Comparison of ENCODE assay signal across 28 mouse cellular contexts in genomic region chr10:125084975-125085374, GRCm38 (mm10).
"Had no signal": no experiment of that assay in that cellular context is flagged by ENCODE, and none has a peak within 500 bp of the region (broad histone marks: within the 10 kb centered on the region; RNA-seq: fewer than 3 reads in every experiment).

No protein-coding gene starts in this region.

- H3K36me3 ChIP-seq: heart, embryonic 13.5 days; heart, embryonic 15.5 days; hindbrain, embryonic 13.5 days; hindbrain, embryonic 15.5 days; kidney, embryonic 15.5 days; limb, embryonic 10.5 days; limb, embryonic 12.5 days; liver, embryonic 13.5 days; liver, embryonic 15.5 days had no signal

- H3K4me2 ChIP-seq: heart, embryonic 11.5 days; heart, embryonic 13.5 days; heart, embryonic 15.5 days; hindbrain, embryonic 13.5 days; hindbrain, embryonic 15.5 days; kidney, embryonic 15.5 days; limb, embryonic 12.5 days; liver, embryonic 11.5 days; liver, embryonic 13.5 days; liver, embryonic 15.5 days had no signal

- H3K9me3 ChIP-seq: heart, embryonic 13.5 days; heart, embryonic 15.5 days; hindbrain, embryonic 13.5 days; hindbrain, embryonic 15.5 days; kidney, embryonic 15.5 days; limb, embryonic 10.5 days; limb, embryonic 12.5 days; liver, embryonic 13.5 days; liver, embryonic 15.5 days had no signal

- H3K4me1 ChIP-seq: heart, embryonic 13.5 days; heart, embryonic 15.5 days; hindbrain, embryonic 13.5 days; hindbrain, embryonic 15.5 days; kidney, embryonic 15.5 days; limb, embryonic 10.5 days; limb, embryonic 12.5 days; liver, embryonic 13.5 days; liver, embryonic 15.5 days had no signal

- H3K27ac ChIP-seq: heart, adult 2 months; heart, embryonic 13.5 days; heart, embryonic 15.5 days; hindbrain, embryonic 13.5 days; hindbrain, embryonic 15.5 days; hindbrain, postnatal 0 days; kidney, embryonic 15.5 days; kidney, postnatal 0 days; limb, embryonic 10.5 days; limb, embryonic 12.5 days; liver, embryonic 13.5 days; liver, embryonic 15.5 days had no signal

- H3K27me3 ChIP-seq: heart, embryonic 13.5 days; heart, embryonic 15.5 days; hindbrain, embryonic 13.5 days; hindbrain, embryonic 15.5 days; kidney, embryonic 15.5 days; limb, embryonic 12.5 days; liver, embryonic 13.5 days; liver, embryonic 15.5 days had no signal

- DNase-seq: gastrocnemius, postnatal 14 days; gastrocnemius, postnatal 36 days; heart, adult 11 months; heart, adult 2 months; heart, postnatal 14 days; heart, postnatal 36 days; kidney, adult 11 months; kidney, adult 2 months; kidney, adult 9 months; kidney, postnatal 14 days; kidney, postnatal 36 days; layer of hippocampus, postnatal 36 days; liver; liver, embryonic 13.5 days; liver, postnatal 0 days had no signal

- H3K9ac ChIP-seq: heart, embryonic 13.5 days; heart, embryonic 15.5 days; hindbrain, embryonic 13.5 days; hindbrain, embryonic 15.5 days; kidney, embryonic 15.5 days; limb, embryonic 12.5 days; liver, embryonic 13.5 days; liver, embryonic 15.5 days; liver, postnatal 0 days had no signal

- H3K4me3 ChIP-seq: heart, adult 2 months; heart, embryonic 13.5 days; heart, embryonic 15.5 days; hindbrain, embryonic 13.5 days; hindbrain, embryonic 15.5 days; kidney, embryonic 15.5 days; limb, embryonic 10.5 days; limb, embryonic 12.5 days; liver, embryonic 13.5 days; liver, embryonic 15.5 days had no signal

- ATAC-seq: hindbrain, postnatal 0 days; intestine, embryonic 16.5 days; liver, postnatal 0 days had no signal
